Mouse (Mus musculus) heart, postnatal 25 days (tissue): ENCODE results near the gene Plch1. TPM values are rescaled to one million over a fixed set of nuclear protein-coding genes. Genes with fewer than 3 reads are reported as not detected.

Source experiments
- DNase-seq: peaks from one replicate; pipeline ENCODE4 v3.0.0; 2022; ENCODE audit warnings: low spot score
- intact Hi-C: fragments of 180-260 bp; cut with DNase I; formaldehyde crosslinking; loops from one replicate; pipeline ENCODE4 v1.15.1; 2025
- total RNA-seq, 2 experiments: library from RNA; stranded (reverse); gene quantifications; 2 replicates each; pipeline ENCODE4 v1.2.3; 2021

Gene Plch1
- total RNA-seq, 2 experiments from 2014 or later, result not detected

- intact Hi-C loops, result no loop called here
- no peak for DNase-seq
Observed at GRCm38 (mm10) chr3:63740073-63740472, 159.2 kb downstream of the Plch1 start.

GRCm38 (mm10) chr3:63728325-63728724 lies 170.9 kb downstream of the Plch1 start:
- intact Hi-C loops, result no loop called here

GRCm38 (mm10) chr3:63726667-63727342 lies 172.5 kb downstream of the Plch1 start:
- no peak for DNase-seq
- intact Hi-C loops, result no loop called here

More at GRCm38 (mm10) chr3:63728325-63728724, 170.9 kb downstream of the Plch1 start:
- DNase-seq, result no peak

- intact Hi-C loops, result no loop called here
- no peak for DNase-seq
Observed at GRCm38 (mm10) chr3:63693694-63694093, 205.6 kb downstream of the Plch1 start.

- intact Hi-C loops, result no loop called here
Observed at GRCm38 (mm10) chr3:63692727-63693126, 206.5 kb downstream of the Plch1 start.

GRCm38 (mm10) chr3:63668779-63669178 lies 230.5 kb downstream of the Plch1 start:
- DNase-seq, result no peak
- intact Hi-C loops, result no loop called here

More at GRCm38 (mm10) chr3:63692727-63693126, 206.5 kb downstream of the Plch1 start:
- no peak for DNase-seq

- no peak for DNase-seq
- intact Hi-C loops, result no loop called here
Observed at GRCm38 (mm10) chr3:63665307-63665706, 234.0 kb downstream of the Plch1 start.

- DNase-seq, result no peak
- intact Hi-C loops, result no loop called here
Observed at GRCm38 (mm10) chr3:63664575-63665243, 234.6 kb downstream of the Plch1 start.

Other genes starting within 250 kb of the Plch1 start
- gene E130311K13Rik, start 30.0 kb upstream of the Plch1 start, total RNA-seq, result 1 to 10 TPM; 8.1 TPM
- gene Slc33a1, start 65.3 kb upstream of the Plch1 start, total RNA-seq, result 10 to 100 TPM; 12.5 to 12.7 TPM
- 10 to 100 TPM; 24.0 to 25.5 TPM for gene Gmps, start 76.6 kb upstream of the Plch1 start, total RNA-seq
- not detected for gene Vmn2r1, start 182.1 kb upstream of the Plch1 start, total RNA-seq
- not detected for gene Vmn2r2, start 242.5 kb upstream of the Plch1 start, total RNA-seq